Mouse (Mus musculus): Measurements from ENCODE around the gene Etfb.

- TF ChIP-seq CTCF (IDR thresholded peaks at IDR 0.05; ENCODE audit: extremely low read depth, insufficient read depth, insufficient read length, insufficient replicate concordance) (no peak), POLR2A (IDR thresholded peaks at IDR 0.05; ENCODE audit: low read depth, low read length) (no peak)
Observed at GRCm38 (mm10) chr7:43423991-43424625, 19.8 kb upstream of the Etfb start.

All from spleen, adult 2 months (tissue).